Mouse (Mus musculus) frontal cortex, postnatal 25 days (tissue): ENCODE results near the gene Rnf11.

Experiments used
- DNase-seq, 2 experiments: peaks; one replicate each; pipeline ENCODE4 v3.0.0; 2022; ENCODE audit warnings: low spot score in 2 of 2

Gene Rnf11

GRCm38 (mm10) chr4:109444951-109445350 lies 39.6 kb downstream of the Rnf11 start:
- no peak for DNase-seq

- DNase-seq, result no peak
These were observed 40.1 kb downstream of the Rnf11 start for GRCm38 (mm10) chr4:109444471-109444870.

GRCm38 (mm10) chr4:109442649-109443048 lies 41.9 kb downstream of the Rnf11 start:
- DNase-seq, result no peak

- no peak for DNase-seq
These were observed 42.4 kb downstream of the Rnf11 start for GRCm38 (mm10) chr4:109442126-109442525.

- DNase-seq, result no peak
These were observed 43.5 kb downstream of the Rnf11 start for GRCm38 (mm10) chr4:109441000-109441399.

GRCm38 (mm10) chr4:109440381-109440780 lies 44.1 kb downstream of the Rnf11 start:
- no peak for DNase-seq

- no peak for DNase-seq
These were observed 44.7 kb downstream of the Rnf11 start for GRCm38 (mm10) chr4:109439825-109440248.

GRCm38 (mm10) chr4:109439101-109439500 lies 45.4 kb downstream of the Rnf11 start:
- no peak for DNase-seq

- peak; percentile 48 to 51 for DNase-seq
These were observed 46.3 kb downstream of the Rnf11 start for GRCm38 (mm10) chr4:109437913-109438878.

- DNase-seq, result no peak
These were observed 50.3 kb downstream of the Rnf11 start for GRCm38 (mm10) chr4:109434256-109434655.

GRCm38 (mm10) chr4:109433641-109434040 lies 50.9 kb downstream of the Rnf11 start:
- no peak for DNase-seq

- DNase-seq, result no peak
These were observed 51.7 kb downstream of the Rnf11 start for GRCm38 (mm10) chr4:109432668-109433375.

GRCm38 (mm10) chr4:109430854-109431253 lies 53.7 kb downstream of the Rnf11 start:
- DNase-seq, result no peak

- DNase-seq, result no peak
These were observed 54.3 kb downstream of the Rnf11 start for GRCm38 (mm10) chr4:109430250-109430649.

GRCm38 (mm10) chr4:109427058-109427457 lies 57.5 kb downstream of the Rnf11 start:
- no peak for DNase-seq

GRCm38 (mm10) chr4:109423438-109423837 lies 61.1 kb downstream of the Rnf11 start:
- DNase-seq, result no peak

- DNase-seq, result no peak
These were observed 62.1 kb downstream of the Rnf11 start for GRCm38 (mm10) chr4:109422436-109422835.

GRCm38 (mm10) chr4:109421608-109422007 lies 62.9 kb downstream of the Rnf11 start:
- DNase-seq, result no peak

GRCm38 (mm10) chr4:109420138-109420795 lies 64.3 kb downstream of the Rnf11 start:
- DNase-seq, result no peak

GRCm38 (mm10) chr4:109419563-109419962 lies 65.0 kb downstream of the Rnf11 start:
- no peak for DNase-seq

GRCm38 (mm10) chr4:109419017-109419416 lies 65.5 kb downstream of the Rnf11 start:
- no peak for DNase-seq

GRCm38 (mm10) chr4:109417998-109418397 lies 66.5 kb downstream of the Rnf11 start:
- DNase-seq, result no peak
